Mouse (Mus musculus): ENCODE measurements around the gene Rasef. TPM values are rescaled to one million over a fixed set of nuclear protein-coding genes. Genes with fewer than 3 reads are reported as not detected.

The Rasef gene
- not detected in 2 replicates for polyA plus RNA-seq (2021; fragmentation: Nextera tagmentation)
- long read RNA-seq, experiment 1, partial matches to known transcripts = 0 of 1 reads
- long read RNA-seq, experiment 1, other reads (novel, unspliced or antisense) = 1 of 1 reads
- long read RNA-seq, experiment 2 = 0 reads

GRCm38 (mm10) chr4:73790260-73791185 lies at the start of gene Rasef:
Gene Rasef (minus strand): TSS chr4:73790994.

GRCm38 (mm10) chr4:73683216-73683615 lies 107.6 kb downstream of the Rasef start, which contains the start of gene Gm428:
Gene Gm428 (plus strand): TSS chr4:73683516.

GRCm38 (mm10) chr4:73668054-73668453 lies 122.7 kb downstream of the Rasef start, which contains the start of gene Gm11239:
Gene Gm11239 (plus strand): TSS chr4:73668354.

Other genes starting within 250 kb of the Rasef start
- gene Gm11238, start 183.1 kb downstream of the Rasef start, polyA plus RNA-seq (2021; fragmentation: Nextera tagmentation) = not detected in 2 replicates
- gene Gm11237, start 168.0 kb downstream of the Rasef start, polyA plus RNA-seq (2021; fragmentation: Nextera tagmentation) = not detected in 2 replicates
- not detected in 2 replicates for gene Gm11236, start 152.9 kb downstream of the Rasef start, polyA plus RNA-seq (2021; fragmentation: Nextera tagmentation)
- gene Gm11239, start 122.6 kb downstream of the Rasef start, polyA plus RNA-seq (2021; fragmentation: Nextera tagmentation) = not detected in 2 replicates
- gene Gm428, start 107.5 kb downstream of the Rasef start, polyA plus RNA-seq (2021; fragmentation: Nextera tagmentation) = not detected in 2 replicates
- not detected in 2 replicates for gene Gm11758, start 85.3 kb upstream of the Rasef start, polyA plus RNA-seq (2021; fragmentation: Nextera tagmentation)
- gene Gm11757, start 100.1 kb upstream of the Rasef start, polyA plus RNA-seq (2021; fragmentation: Nextera tagmentation) = not detected in 2 replicates
- gene Gm13871, start 115.0 kb upstream of the Rasef start, polyA plus RNA-seq (2021; fragmentation: Nextera tagmentation) = not detected in 2 replicates
- gene Gm11756, start 129.8 kb upstream of the Rasef start, polyA plus RNA-seq (2021; fragmentation: Nextera tagmentation) = not detected in 2 replicates
- not detected in 2 replicates for gene 2310002L09Rik, start 159.9 kb upstream of the Rasef start, polyA plus RNA-seq (2021; fragmentation: Nextera tagmentation)
- gene Frmd3, start 222.4 kb upstream of the Rasef start, polyA plus RNA-seq (2021; fragmentation: Nextera tagmentation) = 2.9 and 3.7 TPM in 2 replicates

Data from left cerebral cortex, adult 6 months (tissue).